Mouse (Mus musculus) MEL-GATA-1-ER (cell line): Measurements from ENCODE around the gene Zbed3.
"Not testable (repeated sequence)": the region's sequence is repeated elsewhere in the genome, so short reads cannot be mapped to it uniquely, and the experiment has no call there.

Experiments used
- DNase-seq: peaks from one replicate; pipeline ENCODE4 v3.0.0-alpha.2; 2012; ENCODE audit warnings: low read depth; ENCODE audit errors: extremely low read depth

The Zbed3 gene

GRCm38 (mm10) chr13:95332086-95332899 is 8.9 kb downstream of the Zbed3 start:
- DNase-seq: no peak

GRCm38 (mm10) chr13:95336122-95336677 is 12.8 kb downstream of the Zbed3 start:
- DNase-seq: no peak

- DNase-seq: peak; percentile 17
Measured at GRCm38 (mm10) chr13:95343470-95343869, 20.1 kb downstream of the Zbed3 start.

- no peak for DNase-seq
Measured at GRCm38 (mm10) chr13:95345869-95346268, 22.5 kb downstream of the Zbed3 start.

GRCm38 (mm10) chr13:95347018-95347696 is 23.7 kb downstream of the Zbed3 start:
- DNase-seq: peak; percentile 29

GRCm38 (mm10) chr13:95348476-95348875 is 25.1 kb downstream of the Zbed3 start:
- no peak for DNase-seq

GRCm38 (mm10) chr13:95358223-95358622 is 34.8 kb downstream of the Zbed3 start:
- DNase-seq: no peak

- no peak for DNase-seq
Measured at GRCm38 (mm10) chr13:95363440-95363839, 40.0 kb downstream of the Zbed3 start.

GRCm38 (mm10) chr13:95366356-95366755 is 42.9 kb downstream of the Zbed3 start:
- DNase-seq: no peak

GRCm38 (mm10) chr13:95374701-95375553 is 51.5 kb downstream of the Zbed3 start, which contains the start of gene Aggf1:
TSS of gene Aggf1 (minus strand) at chr13:95375352.
- DNase-seq: peak; percentile 86

- no peak for DNase-seq
Measured at GRCm38 (mm10) chr13:95375554-95375914, 52.1 kb downstream of the Zbed3 start.

GRCm38 (mm10) chr13:95376689-95377289 is 53.4 kb downstream of the Zbed3 start:
- DNase-seq: not testable (repeated sequence)

GRCm38 (mm10) chr13:95378696-95379095 is 55.3 kb downstream of the Zbed3 start:
- no peak for DNase-seq

GRCm38 (mm10) chr13:95382418-95382817 is 59.0 kb downstream of the Zbed3 start:
- no peak for DNase-seq
